Mouse (Mus musculus) liver, embryonic 14.5 days (tissue): ENCODE data around the gene Apom.

Experiments
- CTCF ChIP-seq: IDR thresholded peaks from 2 replicates; pipeline ENCODE4 v1.5.1; 2016; ENCODE audit warnings: antibody characterized with exemption, low read depth, control low read depth
- EP300 ChIP-seq: IDR thresholded peaks from 2 replicates; pipeline ENCODE4 v1.6.1; 2016; ENCODE audit warnings: antibody characterized with exemption, low read depth

DNA sequence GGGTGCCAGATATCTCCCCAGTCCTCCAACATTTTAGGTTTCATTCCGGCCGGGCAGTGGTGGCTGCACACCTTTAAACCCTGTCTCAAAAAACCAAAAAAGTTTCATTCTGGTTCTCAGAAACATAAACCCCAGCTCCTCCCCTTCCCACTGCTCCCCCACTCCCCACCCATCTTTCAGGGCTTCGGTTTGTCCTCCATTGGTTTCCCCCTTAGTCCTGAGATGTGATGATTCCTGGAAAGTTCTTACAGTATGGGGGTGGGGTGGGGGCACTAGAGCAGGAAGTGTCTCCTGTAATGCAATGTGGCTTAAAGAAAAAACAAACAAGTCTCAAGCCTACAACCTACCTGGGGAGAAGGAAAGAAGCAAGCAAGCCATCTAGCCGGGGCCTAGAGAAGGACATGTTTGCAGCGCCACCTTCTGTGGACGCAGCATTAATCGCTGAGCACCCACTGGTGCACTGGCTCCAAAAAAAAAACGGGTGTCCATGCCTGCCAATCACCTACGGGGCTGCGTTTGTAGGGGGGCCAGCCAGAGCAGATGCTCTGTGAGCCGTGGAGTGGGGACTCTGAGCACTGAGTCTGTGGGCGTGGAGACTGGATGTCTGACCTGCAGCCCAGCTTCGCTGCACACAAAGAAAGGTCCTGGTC lies 26.0 kb downstream of the Apom start:
- TF ChIP-seq CTCF = peak; percentile 87
- TF ChIP-seq EP300 = no peak
